Mouse (Mus musculus): ENCODE data around the gene Haghl.

GRCm38 (mm10) chr17:25760148-25760547 is 25.3 kb downstream of the Haghl start:
- TF ChIP-seq POLR2A (IDR thresholded peaks at IDR 0.05; ENCODE audit: borderline replicate concordance, extremely low read depth, insufficient read depth, insufficient read length, poor library complexity, severe bottlenecking) (no peak), CTCF (IDR thresholded peaks at IDR 0.05; ENCODE audit: borderline replicate concordance, extremely low read depth, insufficient read depth, insufficient read length) (no peak)

All from brain, embryonic 14.5 days (tissue).